Mouse (Mus musculus) CD8-positive naive resting alpha-beta T cell, adult 2 months (primary cell): ENCODE measurements around the gene Tnrc6b.
"Not testable (repeated sequence)": the region's sequence is repeated elsewhere in the genome, so short reads cannot be mapped to it uniquely, and the experiment has no call there.

Experiments
- DNase-seq, 2 experiments: peaks; one replicate each; pipeline ENCODE4 v3.0.0; 2022; ENCODE audit warnings: low read depth in 2 of 2, low spot score in 2 of 2

The Tnrc6b gene

GRCm38 (mm10) chr15:80735708-80736107, 24.6 kb downstream of the Tnrc6b start:
- not testable (repeated sequence) for DNase-seq

- no peak for DNase-seq
Measured at GRCm38 (mm10) chr15:80736553-80736952, 25.4 kb downstream of the Tnrc6b start.

DNA sequence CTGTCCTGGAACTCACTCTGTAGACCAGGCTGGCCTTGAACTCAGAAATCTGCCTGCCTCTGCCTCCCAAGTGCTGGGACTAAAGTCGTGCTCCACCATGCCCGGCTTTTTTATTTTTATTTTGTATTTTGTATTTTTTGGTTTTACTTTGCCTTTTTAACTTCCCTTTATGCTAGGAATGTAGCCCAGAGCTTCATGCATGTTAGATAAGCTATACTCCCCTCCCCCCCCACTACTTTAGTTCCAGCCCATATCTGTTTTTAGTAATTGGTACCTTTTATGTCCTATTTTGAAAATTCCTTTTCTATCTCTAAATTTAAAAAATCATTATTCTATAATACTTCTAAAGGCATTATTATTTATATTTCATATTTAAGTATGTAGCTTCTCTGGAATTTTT, 27.1 kb downstream of the Tnrc6b start:
- DNase-seq, result no peak

DNA sequence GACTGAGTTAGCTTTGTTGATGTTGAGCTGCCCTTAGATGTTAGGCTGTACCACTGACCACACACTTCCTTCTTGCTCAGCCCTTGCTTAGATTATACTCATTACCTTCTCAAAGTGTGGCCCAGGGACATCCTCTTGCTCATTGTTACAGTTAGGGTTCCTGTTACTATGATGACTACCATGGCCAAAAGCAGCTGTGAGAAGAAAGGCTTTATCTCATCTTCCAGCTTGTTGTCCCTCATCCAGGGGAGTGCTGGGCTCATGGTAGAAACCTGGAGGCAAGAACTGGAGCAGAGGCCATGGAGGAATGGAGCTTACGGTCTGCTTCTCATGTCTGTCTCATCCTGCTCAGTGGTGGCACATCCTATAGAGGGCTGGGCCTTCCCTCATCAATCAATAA, 28.9 kb downstream of the Tnrc6b start:
- no peak for DNase-seq

DNA sequence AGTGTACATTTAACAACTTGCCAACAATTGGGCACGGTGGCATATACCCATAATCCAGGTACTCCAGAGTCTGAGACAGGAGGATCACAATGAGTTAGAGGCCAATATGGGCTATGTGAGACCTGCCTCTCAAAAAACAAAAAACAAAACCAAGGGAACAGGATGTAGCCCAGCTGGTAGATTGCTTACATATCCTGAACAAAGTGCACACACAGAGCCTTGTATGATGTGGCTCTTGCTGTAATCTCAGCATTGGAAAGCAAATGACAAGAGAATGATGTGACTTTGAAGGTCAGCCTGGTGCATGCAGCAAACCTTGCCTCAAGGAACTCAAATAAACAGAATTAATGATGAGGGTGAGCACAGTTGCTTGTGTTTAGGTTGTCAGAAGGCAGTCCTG, 30.7 kb downstream of the Tnrc6b start:
- DNase-seq, result peak in 1 of 2 experiments; percentile 23

- DNase-seq, result peak; percentile 23 to 29
Measured at GRCm38 (mm10) chr15:80742991-80743474, 31.9 kb downstream of the Tnrc6b start.

GRCm38 (mm10) chr15:80743606-80744005, 32.5 kb downstream of the Tnrc6b start:
- peak; percentile 68 to 73 for DNase-seq

GRCm38 (mm10) chr15:80744667-80745422, 33.7 kb downstream of the Tnrc6b start:
- no peak for DNase-seq

DNA sequence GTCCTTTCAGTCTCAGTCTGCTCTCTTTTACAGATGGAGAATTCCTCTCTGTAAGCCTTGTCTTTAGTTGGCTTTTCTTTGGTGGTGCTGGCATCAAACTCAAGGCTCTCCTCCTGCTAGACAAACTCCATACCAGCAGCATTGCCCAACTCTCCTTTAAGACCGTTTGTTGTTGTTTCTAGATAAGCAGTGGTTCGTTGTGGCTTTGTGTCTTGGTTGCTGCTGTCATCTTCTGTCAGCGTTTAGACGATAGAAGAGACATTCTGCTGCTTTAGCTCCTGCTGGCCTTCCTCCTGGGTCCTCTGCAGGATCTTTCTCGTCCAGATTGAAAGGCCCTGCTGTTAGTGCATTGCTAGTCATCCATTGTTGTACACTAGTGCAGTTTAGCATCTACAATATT, 37.9 kb downstream of the Tnrc6b start:
- no peak for DNase-seq

- no peak for DNase-seq
Measured at GRCm38 (mm10) chr15:80753351-80753750, 42.2 kb downstream of the Tnrc6b start.

GRCm38 (mm10) chr15:80754103-80754502, 43.0 kb downstream of the Tnrc6b start:
- DNase-seq, result no peak

GRCm38 (mm10) chr15:80759451-80759850, 48.3 kb downstream of the Tnrc6b start:
- no peak for DNase-seq

DNA sequence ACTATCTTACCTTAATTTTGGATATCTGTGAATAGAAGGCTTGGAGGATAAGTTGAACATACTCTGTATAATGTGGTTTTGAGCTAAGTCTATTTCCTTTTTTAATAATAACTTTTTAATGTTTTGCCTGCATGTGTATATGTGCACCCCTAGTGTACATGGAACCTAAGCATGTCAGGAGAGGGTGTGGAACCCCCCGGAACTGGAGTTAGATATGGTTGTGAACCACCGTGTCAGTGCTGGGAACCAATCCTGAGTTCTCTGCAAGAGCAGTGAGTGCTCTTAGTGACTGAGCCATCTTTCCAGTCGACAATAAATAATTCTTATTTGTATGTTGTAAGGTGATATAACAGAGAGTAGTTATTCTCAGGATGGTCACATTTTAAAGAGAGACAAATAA, 49.4 kb downstream of the Tnrc6b start:
- DNase-seq, result no peak

DNA sequence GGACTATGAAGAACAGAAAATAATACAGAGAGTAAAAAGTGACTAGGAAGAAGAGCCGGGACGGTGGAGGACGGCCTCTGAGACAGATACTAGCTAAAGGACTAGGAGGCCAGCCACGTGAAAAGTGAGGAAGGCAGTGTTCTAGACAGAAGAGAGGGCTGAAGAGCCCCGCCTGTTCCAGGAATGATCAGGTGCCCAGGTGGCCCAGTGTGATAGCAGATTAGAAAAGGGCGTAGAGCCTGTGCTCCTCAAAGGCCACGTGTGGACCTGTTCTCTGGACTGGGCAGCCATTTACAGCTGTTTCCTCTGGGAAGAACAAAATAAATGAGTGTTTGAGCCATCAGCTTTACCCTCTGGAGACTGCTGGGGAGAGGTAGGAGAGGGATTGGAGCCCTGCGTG, 49.8 kb downstream of the Tnrc6b start:
- no peak for DNase-seq

- DNase-seq, result no peak
Measured at GRCm38 (mm10) chr15:80762621-80763020, 51.5 kb downstream of the Tnrc6b start.

DNA sequence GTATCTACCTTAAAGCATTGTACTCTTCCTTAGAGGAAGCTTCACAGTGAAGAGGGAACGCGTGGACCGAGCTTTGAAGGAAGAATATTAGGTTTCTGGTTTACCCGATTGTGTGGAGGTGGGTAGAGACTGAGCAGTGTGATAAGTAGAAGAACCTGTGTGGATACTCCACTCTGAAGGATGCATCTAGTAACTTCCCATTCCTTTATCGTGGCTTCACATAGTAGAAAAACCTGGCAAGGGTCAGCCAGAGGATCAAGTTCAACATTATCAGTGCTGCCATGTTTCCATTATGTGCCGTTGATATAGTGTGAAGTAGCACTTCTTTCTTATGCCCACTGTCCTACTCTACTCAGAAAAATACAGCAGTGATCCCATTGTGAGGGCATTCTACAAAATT, 53.6 kb downstream of the Tnrc6b start:
- no peak for DNase-seq

- no peak for DNase-seq
Measured at GRCm38 (mm10) chr15:80765381-80765780, 54.3 kb downstream of the Tnrc6b start.

- no peak for DNase-seq
Measured at GRCm38 (mm10) chr15:80768216-80768615, 57.1 kb downstream of the Tnrc6b start.

DNA sequence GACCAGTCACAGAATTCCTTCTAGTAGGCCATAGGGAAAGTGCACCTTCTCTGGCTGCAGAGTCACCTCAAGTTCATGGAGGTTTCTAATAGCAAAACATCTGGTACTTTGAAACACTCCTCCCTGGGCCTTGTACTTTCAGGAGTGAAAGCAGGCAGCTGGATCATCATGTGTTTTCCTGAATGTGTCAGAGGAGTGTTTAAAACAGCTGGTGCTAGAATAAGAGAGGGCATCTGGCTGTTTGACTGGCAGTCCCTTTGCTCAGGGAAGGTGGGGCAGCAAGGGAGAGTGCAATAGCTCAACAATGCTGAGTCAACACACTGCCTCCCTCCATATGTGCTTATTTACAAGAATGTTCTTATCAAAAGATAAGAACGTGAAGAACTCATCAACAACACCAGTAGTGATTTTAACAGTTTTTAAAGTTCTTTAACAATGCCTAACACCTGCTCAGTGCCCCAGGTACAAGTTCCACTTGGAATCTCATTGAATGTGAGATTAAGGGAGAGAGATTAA, 60.9 kb downstream of the Tnrc6b start:
- DNase-seq, result no peak

- no peak for DNase-seq
Measured at GRCm38 (mm10) chr15:80774666-80775065, 63.6 kb downstream of the Tnrc6b start.

DNA sequence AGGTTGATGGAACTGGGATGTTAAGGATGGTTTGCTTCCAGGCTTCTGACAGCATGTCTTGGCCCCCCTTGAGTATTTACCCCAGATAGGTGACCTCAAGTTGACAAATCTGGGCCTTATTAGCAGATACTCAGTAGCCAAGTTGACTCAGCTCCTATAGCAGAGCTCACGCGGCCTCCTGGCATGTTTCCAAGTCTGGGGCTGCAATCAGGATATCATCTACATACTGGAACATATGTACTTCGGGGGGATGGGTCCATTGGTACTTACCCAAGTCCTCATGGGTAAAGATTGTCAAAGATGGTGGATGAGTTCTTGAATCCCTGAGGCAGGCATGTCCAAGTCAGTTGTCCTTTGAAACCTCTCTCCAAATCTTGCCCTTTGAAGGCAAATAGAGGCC, 67.9 kb downstream of the Tnrc6b start:
- DNase-seq, result no peak

GRCm38 (mm10) chr15:80780154-80780751, 69.1 kb downstream of the Tnrc6b start:
- no peak for DNase-seq
